Mouse (Mus musculus) erythroblast, embryonic 14.5 days (primary cell): ENCODE measurements around the gene Sigirr.

Source experiments
- GATA1 ChIP-seq: IDR thresholded peaks from 2 replicates; pipeline ENCODE4 v1.6.1; 2012; ENCODE audit warnings: low read length, inconsistent platforms, mixed read lengths
- TAL1 ChIP-seq: IDR thresholded peaks from 3 replicates; pipeline ENCODE4 v1.6.1; 2012; ENCODE audit warnings: low read length, inconsistent platforms, mixed read lengths

GRCm38 (mm10) chr7:141070058-141070862 lies 30.1 kb downstream of the Sigirr start:
- TF ChIP-seq GATA1 (no peak), TAL1 (no peak)
